Mouse (Mus musculus) effector memory CD4-positive, alpha-beta T cell, adult 7 months (primary cell): ENCODE results near the gene Itprid1. TPM values are rescaled to one million over a fixed set of nuclear protein-coding genes. Genes with fewer than 3 reads are reported as not detected.

Experiments
- polyA plus RNA-seq: library from polyadenylated mRNA; unstranded; fragments of 100-300 nt; shearing (Covaris generic); gene quantifications from one replicate; pipeline ENCODE4 v1.2.1, GENCODE M21; 2017

Gene Itprid1
- not detected for polyA plus RNA-seq

DNA sequence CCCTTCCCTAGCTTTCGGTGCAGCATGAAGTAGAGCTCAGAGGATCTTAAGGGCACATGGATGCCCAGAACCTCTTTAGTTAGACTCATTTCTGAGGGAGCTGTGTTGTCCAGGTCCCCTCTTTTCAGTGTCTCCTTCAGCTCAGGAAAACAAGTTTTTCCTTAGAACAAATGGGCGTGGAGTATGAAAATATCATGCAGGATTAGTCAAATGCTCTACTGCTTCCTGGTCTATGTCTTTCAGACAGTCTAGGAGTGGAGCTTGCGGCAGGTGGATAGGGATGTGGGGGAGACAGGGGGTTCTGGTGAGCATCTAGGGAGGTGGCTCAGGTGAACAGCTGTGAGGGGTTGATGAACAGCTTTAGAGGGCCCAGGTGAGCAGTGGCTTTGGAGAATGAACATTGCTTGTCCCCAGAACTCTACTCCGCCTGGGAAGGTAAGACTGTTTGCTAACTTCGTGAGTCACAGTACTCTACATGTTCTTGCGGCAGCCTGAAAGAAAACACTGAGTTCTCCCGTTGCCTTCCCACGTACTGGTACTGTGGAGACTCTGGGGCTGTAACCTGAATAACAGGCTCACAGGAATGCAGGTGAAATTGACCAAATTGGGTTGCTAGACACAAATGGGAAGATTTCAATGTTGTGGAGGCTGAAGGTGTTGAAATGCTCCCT lies at the start of gene Itprid1:
TSS of gene Itprid1 (plus strand) at position 246 of the 671 bp plus-strand sequence.

DNA sequence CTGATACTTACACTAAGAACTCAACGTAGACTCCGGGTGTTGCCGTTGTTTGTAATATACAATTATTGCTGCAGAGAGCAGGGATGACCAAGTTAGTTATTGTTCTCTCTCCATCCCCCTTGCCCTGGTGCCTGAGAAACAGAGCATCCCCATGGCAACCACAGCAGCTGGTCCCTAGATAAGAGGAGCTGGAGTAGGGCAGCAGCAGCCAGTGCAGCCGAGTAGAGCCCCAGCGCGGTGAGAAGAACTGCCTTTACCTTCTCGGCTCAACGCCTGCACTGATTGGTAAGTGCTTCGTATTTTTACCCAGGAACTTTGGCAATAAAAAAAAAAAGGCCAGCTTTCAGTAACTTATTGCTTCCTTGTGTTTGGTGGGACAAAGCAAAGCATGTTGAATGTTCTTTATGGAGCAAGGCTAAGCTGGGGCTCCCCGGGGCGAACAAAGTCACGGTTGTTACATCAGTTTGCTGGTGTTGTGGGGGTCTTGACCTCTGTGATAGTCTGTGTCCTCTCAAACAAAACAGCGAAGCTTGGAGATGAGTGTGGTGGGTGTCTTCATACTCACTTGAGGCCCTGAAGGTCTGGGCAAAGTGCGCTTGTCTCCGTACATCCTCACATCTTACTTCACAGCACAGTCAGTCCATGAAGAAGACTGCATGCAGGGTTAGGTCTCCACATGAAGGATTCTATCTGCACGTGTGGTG lies 180.7 kb downstream of the Itprid1 start, which contains the start of gene Ppp1r17:
TSS of gene Ppp1r17 (plus strand) at position 207 of the 704 bp plus-strand sequence.

Other genes starting within 250 kb of the Itprid1 start
- not detected for gene Neurod6, start 155.6 kb upstream of the Itprid1 start, polyA plus RNA-seq
- gene Ppp1r17, start 180.6 kb downstream of the Itprid1 start, polyA plus RNA-seq, result not detected